Mouse (Mus musculus) hindbrain, postnatal 0 days (tissue): ENCODE data around the gene Ahsa2. TPM values are rescaled to one million over a fixed set of nuclear protein-coding genes. Genes with fewer than 3 reads are reported as not detected.
"Not testable (repeated sequence)": the region's sequence is repeated elsewhere in the genome, so short reads cannot be mapped to it uniquely, and the experiment has no call there.

Experiments
- ATAC-seq: fragments of 200-750 bp; cut with Nextera tagmentation; 2 replicates; pipeline ENCODE4 v1.8.0; 2017; ENCODE audit warnings: mild to moderate bottlenecking, moderate TSS enrichment, moderate library complexity
- DNase-seq: peaks from one replicate; pipeline ENCODE4 v3.0.0-alpha.2; 2015; ENCODE audit warnings: low spot score
- H3K27ac ChIP-seq: fragments of 300-500 bp; sonication (generic); 2 replicates; pipeline ENCODE4 v1.5.1; 2014; ENCODE audit warnings: mild to moderate bottlenecking
- H3K27me3 ChIP-seq: fragments of 300-500 bp; sonication (generic); 2 replicates; pipeline ENCODE4 v1.6.1; 2014; ENCODE audit warnings: low read length, mixed read lengths; ENCODE audit not compliant: insufficient read depth
- H3K36me3 ChIP-seq: fragments of 300-500 bp; sonication (generic); 2 replicates; pipeline ENCODE4 v1.6.1; 2014; ENCODE audit warnings: low read length, mixed read lengths; ENCODE audit not compliant: insufficient read depth
- H3K4me1 ChIP-seq: fragments of 300-500 bp; sonication (generic); 2 replicates; pipeline ENCODE4 v1.6.1; 2014; ENCODE audit warnings: antibody characterized with exemption, low read length, mixed read lengths; ENCODE audit not compliant: insufficient read depth
- H3K4me2 ChIP-seq: fragments of 300-500 bp; sonication (generic); 2 replicates; pipeline ENCODE4 v1.6.1; 2014; ENCODE audit warnings: low read depth, mild to moderate bottlenecking, low read length, moderate library complexity, mixed read lengths
- H3K4me3 ChIP-seq: fragments of 300-500 bp; sonication (generic); 2 replicates; pipeline ENCODE4 v1.5.1; 2014; ENCODE audit warnings: low read length
- H3K9ac ChIP-seq: fragments of 300-500 bp; sonication (generic); replicated peaks from 2 replicates; pipeline ENCODE4 v1.6.1; 2014; ENCODE audit warnings: mild to moderate bottlenecking, low read length, moderate library complexity, mixed read lengths
- H3K9me3 ChIP-seq: fragments of 300-500 bp; sonication (generic); 2 replicates; pipeline ENCODE4 v1.6.1; 2016; ENCODE audit warnings: low read length, mixed read lengths
- CTCF ChIP-seq: IDR thresholded peaks from 2 replicates; pipeline ENCODE4 v1.5.1; 2016; ENCODE audit warnings: antibody characterized with exemption, control low read depth, low read depth
- WGBS: fragments of 180-500 bp; shearing (Covaris S2); extraction: QIAGEN DNeasy Blood & Tissue Kit; methylation state at CpG from one replicate; pipeline ENCODE4 v1.1.7; 2014; 5-methylcytosine and 5-hydroxymethylcytosine counted together
- microRNA-seq, 2 experiments: library from miRNA; unstranded; fragments of <30 nt; microRNA quantifications; one replicate each; pipeline ENCODE4; 2016
- polyA plus RNA-seq: library from polyadenylated mRNA; unstranded; fragments of >200 nt; fragmentation: Nextera tagmentation; extraction: Ambion mirVana; gene quantifications from 2 replicates; pipeline ENCODE4 v1.2.1, GENCODE M21; 2015
- total RNA-seq: library from RNA; depleted of rRNA; stranded (reverse); fragments of >200 nt; gene quantifications from 2 replicates; pipeline ENCODE4 v1.2.3, GENCODE M21; 2014; rRNA removed

Ahsa2 gene
- total and polyA plus RNA-seq, 2 experiments from 2014 or later: 25.0 to 46.5 TPM

- ATAC-seq (no peak), DNase-seq (peak; percentile 4)
- Histone ChIP-seq H3K4me3 (peak overlapping the region; percentile 75), H3K36me3 (peaks cover 7% of the 10 kb centered on the region), H3K9ac (peak overlapping the region; percentile 85), H3K9me3 (no peaks in the 10 kb centered on the region), H3K4me2 (peak overlapping the region; percentile 78), H3K27me3 (no peaks in the 10 kb centered on the region), H3K4me1 (peaks cover 13% of the 10 kb centered on the region), H3K27ac (peak overlapping the region; percentile 97)
- WGBS: 32% methylated on average over 5 of the region's 5 CpGs
- TF ChIP-seq CTCF: no peak
These were observed 779 bp upstream of the Ahsa2 start for GRCm38 (mm10) chr11:23498609-23499008.

GRCm38 (mm10) chr11:23497335-23497717 lies 504 bp downstream of the Ahsa2 start:
- TF ChIP-seq CTCF: no peak
- no peaks in the 10 kb centered on the region for H3K27me3 ChIP-seq
- H3K36me3 ChIP-seq: peaks cover 19% of the 10 kb centered on the region
- ATAC-seq: peak; percentile 85
- H3K9me3 ChIP-seq: no peaks in the 10 kb centered on the region
- peak overlapping the region; percentile 78 for H3K4me2 ChIP-seq
- peak overlapping the region; percentile 85 for H3K9ac ChIP-seq
- peak overlapping the region; percentile 97 for H3K27ac ChIP-seq
- peaks cover 13% of the 10 kb centered on the region for H3K4me1 ChIP-seq
- WGBS: under 1% methylated on average over 22 of the region's 22 CpGs
- H3K4me3 ChIP-seq: peak overlapping the region; percentile 75
- peak; percentile 90 for DNase-seq

GRCm38 (mm10) chr11:23496661-23497060 lies 1.2 kb downstream of the Ahsa2 start:
- peaks cover 24% of the 10 kb centered on the region for H3K36me3 ChIP-seq
- peak overlapping the region; percentile 85 for H3K9ac ChIP-seq
- H3K4me3 ChIP-seq: peak overlapping the region; percentile 75
- 31% methylated on average over 6 of the region's 6 CpGs for WGBS
- peaks cover 13% of the 10 kb centered on the region for H3K4me1 ChIP-seq
- H3K9me3 ChIP-seq: no peaks in the 10 kb centered on the region
- peak; percentile 8 for DNase-seq
- no peak for ATAC-seq
- no peaks in the 10 kb centered on the region for H3K27me3 ChIP-seq
- H3K27ac ChIP-seq: peak overlapping the region; percentile 97
- TF ChIP-seq CTCF: no peak
- peak overlapping the region; percentile 78 for H3K4me2 ChIP-seq

GRCm38 (mm10) chr11:23495231-23495630 lies 2.6 kb downstream of the Ahsa2 start:
- Histone ChIP-seq H3K4me2 (no peak overlapping the region; the same call in 1 of the 2 replicates), H3K27me3 (no peaks in the 10 kb centered on the region), H3K9ac (no peak overlapping the region), H3K4me3 (no peak overlapping the region), H3K27ac (no peak overlapping the region), H3K9me3 (no peaks in the 10 kb centered on the region), H3K36me3 (peaks cover 38% of the 10 kb centered on the region), H3K4me1 (peaks cover 13% of the 10 kb centered on the region)
- TF ChIP-seq CTCF: no peak
- ATAC-seq: no peak
- no peak for DNase-seq
- WGBS: 94% methylated on average over 6 of the region's 6 CpGs

- Histone ChIP-seq H3K27ac (no peak overlapping the region), H3K4me2 (no peak overlapping the region), H3K4me1 (peaks cover 13% of the 10 kb centered on the region), H3K36me3 (peaks cover 58% of the 10 kb centered on the region), H3K27me3 (no peaks in the 10 kb centered on the region), H3K9me3 (no peaks in the 10 kb centered on the region), H3K4me3 (no peak overlapping the region), H3K9ac (no peak overlapping the region)
- ATAC-seq: no peak
- WGBS: 88% methylated on average over 4 of the region's 4 CpGs
- no peak for TF ChIP-seq CTCF
- no peak for DNase-seq
These were observed 5.6 kb downstream of the Ahsa2 start for GRCm38 (mm10) chr11:23492048-23492790.

GRCm38 (mm10) chr11:23489955-23490354 lies 7.9 kb downstream of the Ahsa2 start:
- Histone ChIP-seq H3K9ac (no peak overlapping the region), H3K4me1 (no peaks in the 10 kb centered on the region), H3K9me3 (no peaks in the 10 kb centered on the region), H3K4me3 (no peak overlapping the region), H3K27me3 (no peaks in the 10 kb centered on the region), H3K36me3 (peaks cover 73% of the 10 kb centered on the region), H3K27ac (no peak overlapping the region), H3K4me2 (no peak overlapping the region)
- 91% methylated on average over 1 of the region's 1 CpGs for WGBS
- DNase-seq (no peak), ATAC-seq (no peak)
- TF ChIP-seq CTCF: no peak

GRCm38 (mm10) chr11:23465862-23466261 lies 32.0 kb downstream of the Ahsa2 start:
- H3K9ac ChIP-seq, H3K4me2 ChIP-seq, H3K27me3 ChIP-seq, ATAC-seq, H3K4me3 ChIP-seq, H3K27ac ChIP-seq, DNase-seq, H3K4me1 ChIP-seq, H3K9me3 ChIP-seq: not testable (repeated sequence)
- H3K36me3 ChIP-seq: peaks cover 25% of the 10 kb centered on the region
- 93% methylated on average over 2 of the region's 2 CpGs for WGBS

Small RNA genes lying within 50 kb of the gene (microRNA-seq; reads per million reads assigned to microRNA genes)
- gene Gm47279: 0 reads per million in 2 experiments

Other genes starting within 250 kb of the Ahsa2 start
- 50.7 and 51.8 TPM in 2 replicates for gene Xpo1, start 242.0 kb downstream of the Ahsa2 start, total RNA-seq
- gene Xpo1, start 242.0 kb downstream of the Ahsa2 start, polyA plus RNA-seq: 40.8 and 43.7 TPM in 2 replicates
- gene Usp34, start 191.1 kb downstream of the Ahsa2 start, total RNA-seq: 95.2 and 95.3 TPM in 2 replicates
- gene Usp34, start 191.1 kb downstream of the Ahsa2 start, polyA plus RNA-seq: 24.5 and 26.7 TPM in 2 replicates
- 0.21 TPM in 1 of 2 replicates, not detected in the other for gene 1700093K21Rik, start 23.1 kb upstream of the Ahsa2 start, total RNA-seq
- gene 1700093K21Rik, start 23.1 kb upstream of the Ahsa2 start, polyA plus RNA-seq: 0.18 and 0.26 TPM in 2 replicates
- 52.1 and 71.0 TPM in 2 replicates for gene 0610010F05Rik, start 135.6 kb upstream of the Ahsa2 start, total RNA-seq
- 122 and 124 TPM in 2 replicates for gene 0610010F05Rik, start 135.6 kb upstream of the Ahsa2 start, polyA plus RNA-seq
- gene Pus10, start 167.6 kb upstream of the Ahsa2 start, total RNA-seq: 9.0 and 11.8 TPM in 2 replicates
- 7.8 and 8.5 TPM in 2 replicates for gene Pus10, start 167.6 kb upstream of the Ahsa2 start, polyA plus RNA-seq
- gene Pex13, start 167.9 kb upstream of the Ahsa2 start, total RNA-seq: 16.1 and 19.5 TPM in 2 replicates
- 27.8 and 28.8 TPM in 2 replicates for gene Pex13, start 167.9 kb upstream of the Ahsa2 start, polyA plus RNA-seq